Mouse (Mus musculus): Measurements from ENCODE around the gene Spag6. TPM values are rescaled to one million over a fixed set of nuclear protein-coding genes. Genes with fewer than 3 reads are reported as not detected.

The Spag6 gene
- total RNA-seq, 1 experiment = not detected

GRCm38 (mm10) chr2:18772413-18772812 is 78.6 kb downstream of the Spag6 start:
- no peak overlapping the region for H3K9ac ChIP-seq (ENCODE audit: insufficient read depth, low read depth, low read length, poor library complexity, severe bottlenecking)
- H3K36me3 ChIP-seq (ENCODE audit: control insufficient read depth, insufficient read depth, low read length, poor library complexity, severe bottlenecking) = no peaks in the 10 kb centered on the region
- H3K9me3 ChIP-seq (ENCODE audit: control insufficient read depth, insufficient read depth, low read depth, low read length) = no peaks in the 10 kb centered on the region
- H3K4me1 ChIP-seq (ENCODE audit: control insufficient read depth in 2 of 2, insufficient read depth in 2 of 2, low read length in 2 of 2, poor library complexity in 1 of 2) = no peaks in the 10 kb centered on the region; a peak in 1 of 4 replicates
- TF ChIP-seq MAFK (IDR thresholded peaks at IDR 0.05; ENCODE audit: insufficient read depth, low read depth, low read length) = no peak
- H3K4me3 ChIP-seq (ENCODE audit: insufficient read depth in 1 of 2, low read depth in 1 of 2, low read length in 2 of 2, poor library complexity in 1 of 2, severe bottlenecking in 1 of 2) = no peak overlapping the region
- in situ Hi-C loops (cut with MboI; ENCODE audit: low sequenced_read_pairs in 2 of 2, unreplicated experiment in 2 of 2) = no loop called here
- no peak for DNase-seq (ENCODE audit: low read depth, low spot score)
- H3K27ac ChIP-seq (ENCODE audit: insufficient read depth, low read depth, low read length, poor library complexity, severe bottlenecking) = no peak overlapping the region

GRCm38 (mm10) chr2:18774326-18774725 is 80.5 kb downstream of the Spag6 start:
- Histone ChIP-seq H3K27ac (ENCODE audit: insufficient read depth, low read depth, low read length, poor library complexity, severe bottlenecking) (no peak overlapping the region), H3K9me3 (ENCODE audit: control insufficient read depth, insufficient read depth, low read depth, low read length) (no peaks in the 10 kb centered on the region), H3K36me3 (ENCODE audit: control insufficient read depth, insufficient read depth, low read length, poor library complexity, severe bottlenecking) (no peaks in the 10 kb centered on the region), H3K4me1 (ENCODE audit: control insufficient read depth in 2 of 2, insufficient read depth in 2 of 2, low read length in 2 of 2, poor library complexity in 1 of 2) (no peaks in the 10 kb centered on the region), H3K4me3 (ENCODE audit: insufficient read depth in 1 of 2, low read depth in 1 of 2, low read length in 2 of 2, poor library complexity in 1 of 2, severe bottlenecking in 1 of 2) (no peak overlapping the region), H3K9ac (ENCODE audit: insufficient read depth, low read depth, low read length, poor library complexity, severe bottlenecking) (no peak overlapping the region)
- no peak for DNase-seq (ENCODE audit: low read depth, low spot score)
- TF ChIP-seq HCFC1 (IDR thresholded peaks at IDR 0.05; ENCODE audit: borderline replicate concordance, insufficient read depth, low read length) (no peak), ZNF384 (IDR thresholded peaks at IDR 0.05; ENCODE audit: low read depth, low read length) (no peak), MAFK (IDR thresholded peaks at IDR 0.05; ENCODE audit: insufficient read depth, low read depth, low read length) (no peak), ZC3H11A (IDR thresholded peaks at IDR 0.05; ENCODE audit: borderline replicate concordance, low read depth, low read length) (no peak), CHD2 (IDR thresholded peaks at IDR 0.05; ENCODE audit: low read depth, low read length) (no peak)
- in situ Hi-C loops (cut with MboI; ENCODE audit: low sequenced_read_pairs in 2 of 2, unreplicated experiment in 2 of 2) = no loop called here

- no peak overlapping the region for H3K27ac ChIP-seq (ENCODE audit: insufficient read depth, low read depth, low read length, poor library complexity, severe bottlenecking)
- no peak for TF ChIP-seq HCFC1 (IDR thresholded peaks at IDR 0.05; ENCODE audit: borderline replicate concordance, insufficient read depth, low read length)
- no peak for TF ChIP-seq ZNF384 (IDR thresholded peaks at IDR 0.05; ENCODE audit: low read depth, low read length)
- no peak for TF ChIP-seq ZC3H11A (IDR thresholded peaks at IDR 0.05; ENCODE audit: borderline replicate concordance, low read depth, low read length)
- no peak for TF ChIP-seq CHD2 (IDR thresholded peaks at IDR 0.05; ENCODE audit: low read depth, low read length)
- no peak for TF ChIP-seq MAFK (IDR thresholded peaks at IDR 0.05; ENCODE audit: insufficient read depth, low read depth, low read length)
- no peak overlapping the region for H3K4me3 ChIP-seq (ENCODE audit: insufficient read depth in 1 of 2, low read depth in 1 of 2, low read length in 2 of 2, poor library complexity in 1 of 2, severe bottlenecking in 1 of 2)
- H3K9ac ChIP-seq (ENCODE audit: insufficient read depth, low read depth, low read length, poor library complexity, severe bottlenecking) = no peak overlapping the region
- no peaks in the 10 kb centered on the region for H3K9me3 ChIP-seq (ENCODE audit: control insufficient read depth, insufficient read depth, low read depth, low read length)
- in situ Hi-C loops (cut with MboI; ENCODE audit: low sequenced_read_pairs in 2 of 2, unreplicated experiment in 2 of 2) = no loop called here
- DNase-seq (ENCODE audit: low read depth, low spot score) = no peak
- no peaks in the 10 kb centered on the region for H3K36me3 ChIP-seq (ENCODE audit: control insufficient read depth, insufficient read depth, low read length, poor library complexity, severe bottlenecking)
- no peaks in the 10 kb centered on the region for H3K4me1 ChIP-seq (ENCODE audit: control insufficient read depth in 2 of 2, insufficient read depth in 2 of 2, low read length in 2 of 2, poor library complexity in 1 of 2)
These were observed 84.4 kb downstream of the Spag6 start for GRCm38 (mm10) chr2:18778220-18778619.

DNA sequence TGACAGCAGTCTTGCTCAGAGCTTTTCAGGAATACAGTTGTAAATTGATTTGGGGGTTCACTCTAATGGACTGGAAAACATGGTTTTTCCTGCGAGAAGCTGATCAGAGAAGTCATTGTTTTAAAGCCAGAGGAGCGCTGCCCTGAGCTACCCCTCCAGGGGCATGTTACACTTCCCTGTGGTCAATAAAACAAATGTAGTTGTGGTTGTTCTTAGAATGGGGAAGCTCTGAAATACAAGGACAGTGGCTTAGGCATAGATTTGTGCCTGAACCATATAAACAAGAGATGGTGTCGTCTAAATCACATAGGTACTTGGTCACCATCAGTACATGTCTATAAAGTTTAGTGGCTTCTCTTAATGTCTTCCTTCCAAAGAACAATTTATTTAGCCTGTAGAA is 86.0 kb downstream of the Spag6 start:
- Histone ChIP-seq H3K9me3 (ENCODE audit: control insufficient read depth, insufficient read depth, low read depth, low read length) (no peaks in the 10 kb centered on the region), H3K4me1 (ENCODE audit: control insufficient read depth in 2 of 2, insufficient read depth in 2 of 2, low read length in 2 of 2, poor library complexity in 1 of 2) (no peaks in the 10 kb centered on the region), H3K36me3 (ENCODE audit: control insufficient read depth, insufficient read depth, low read length, poor library complexity, severe bottlenecking) (no peaks in the 10 kb centered on the region), H3K27ac (ENCODE audit: insufficient read depth, low read depth, low read length, poor library complexity, severe bottlenecking) (no peak overlapping the region), H3K9ac (ENCODE audit: insufficient read depth, low read depth, low read length, poor library complexity, severe bottlenecking) (no peak overlapping the region), H3K4me3 (ENCODE audit: insufficient read depth in 1 of 2, low read depth in 1 of 2, low read length in 2 of 2, poor library complexity in 1 of 2, severe bottlenecking in 1 of 2) (no peak overlapping the region)
- TF ChIP-seq MAFK (IDR thresholded peaks at IDR 0.05; ENCODE audit: insufficient read depth, low read depth, low read length) (no peak), HCFC1 (IDR thresholded peaks at IDR 0.05; ENCODE audit: borderline replicate concordance, insufficient read depth, low read length) (no peak), ZNF384 (IDR thresholded peaks at IDR 0.05; ENCODE audit: low read depth, low read length) (no peak), CHD2 (IDR thresholded peaks at IDR 0.05; ENCODE audit: low read depth, low read length) (no peak), ZC3H11A (IDR thresholded peaks at IDR 0.05; ENCODE audit: borderline replicate concordance, low read depth, low read length) (no peak)
- in situ Hi-C loops (cut with MboI; ENCODE audit: low sequenced_read_pairs in 2 of 2, unreplicated experiment in 2 of 2) = no loop called here
- no peak for DNase-seq (ENCODE audit: low read depth, low spot score)

DNA sequence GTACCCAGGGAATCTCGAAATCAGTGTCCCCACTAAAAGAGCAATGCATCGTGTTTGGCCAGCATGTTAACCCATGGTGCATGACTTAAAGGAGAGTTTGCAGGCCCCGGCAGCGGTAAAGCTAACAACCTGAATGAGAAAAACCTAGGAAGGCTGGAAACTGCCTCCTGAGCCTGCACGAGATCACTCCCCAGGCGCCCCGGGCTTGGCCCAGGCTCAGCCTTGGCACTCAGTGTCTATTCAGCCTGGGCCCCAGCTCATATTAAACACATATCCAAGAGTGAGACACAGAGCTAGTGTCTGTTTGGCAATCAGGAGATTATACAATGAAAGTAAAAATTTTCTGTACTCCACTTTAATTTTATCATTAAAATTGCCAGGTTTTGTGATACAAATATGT is 87.5 kb downstream of the Spag6 start:
- no peak for DNase-seq (ENCODE audit: low read depth, low spot score)
- TF ChIP-seq CHD2 (IDR thresholded peaks at IDR 0.05; ENCODE audit: low read depth, low read length) (no peak), MAFK (IDR thresholded peaks at IDR 0.05; ENCODE audit: insufficient read depth, low read depth, low read length) (no peak), ZNF384 (IDR thresholded peaks at IDR 0.05; ENCODE audit: low read depth, low read length) (no peak), ZC3H11A (IDR thresholded peaks at IDR 0.05; ENCODE audit: borderline replicate concordance, low read depth, low read length) (no peak), HCFC1 (IDR thresholded peaks at IDR 0.05; ENCODE audit: borderline replicate concordance, insufficient read depth, low read length) (no peak)
- Histone ChIP-seq H3K27ac (ENCODE audit: insufficient read depth, low read depth, low read length, poor library complexity, severe bottlenecking) (no peak overlapping the region), H3K36me3 (ENCODE audit: control insufficient read depth, insufficient read depth, low read length, poor library complexity, severe bottlenecking) (no peaks in the 10 kb centered on the region), H3K9me3 (ENCODE audit: control insufficient read depth, insufficient read depth, low read depth, low read length) (no peaks in the 10 kb centered on the region), H3K4me1 (ENCODE audit: control insufficient read depth in 2 of 2, insufficient read depth in 2 of 2, low read length in 2 of 2, poor library complexity in 1 of 2) (no peaks in the 10 kb centered on the region), H3K9ac (ENCODE audit: insufficient read depth, low read depth, low read length, poor library complexity, severe bottlenecking) (no peak overlapping the region), H3K4me3 (ENCODE audit: insufficient read depth in 1 of 2, low read depth in 1 of 2, low read length in 2 of 2, poor library complexity in 1 of 2, severe bottlenecking in 1 of 2) (no peak overlapping the region)
- in situ Hi-C loops (cut with MboI; ENCODE audit: low sequenced_read_pairs in 2 of 2, unreplicated experiment in 2 of 2) = no loop called here
